Mouse (Mus musculus): ENCODE measurements at regions not wholly inside any gene's neighbourhood (a gene's known extent, or its start where the extent isn't known, plus 50 kb on each side); places are given as distances from the start of the nearest gene placed in this dataset.

DNA sequence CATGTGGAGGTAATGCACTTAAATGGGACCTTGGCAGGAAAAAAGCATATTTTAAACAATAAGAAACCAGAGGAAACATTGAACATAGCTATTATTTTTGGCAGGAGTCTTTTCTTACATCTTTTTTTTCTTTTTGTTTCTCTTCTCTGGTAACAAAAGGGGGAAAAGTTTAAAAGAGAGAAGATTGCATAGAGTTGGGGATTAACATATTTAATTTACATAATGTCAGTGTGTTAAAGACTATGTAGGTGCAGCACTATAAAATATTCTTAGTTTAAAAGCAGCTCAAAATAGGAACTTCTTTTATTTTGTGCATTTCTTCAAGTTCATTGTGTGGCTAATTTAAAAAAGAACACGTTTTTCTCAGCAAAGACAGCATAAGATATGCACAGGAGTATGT lies 1087.5 kb downstream of the Cdh11 start:
- no peak for DNase-seq

- no peak for DNase-seq
Observed at GRCm38 (mm10) chr8:101690901-101691300, 1094.5 kb downstream of the Cdh11 start.

DNA sequence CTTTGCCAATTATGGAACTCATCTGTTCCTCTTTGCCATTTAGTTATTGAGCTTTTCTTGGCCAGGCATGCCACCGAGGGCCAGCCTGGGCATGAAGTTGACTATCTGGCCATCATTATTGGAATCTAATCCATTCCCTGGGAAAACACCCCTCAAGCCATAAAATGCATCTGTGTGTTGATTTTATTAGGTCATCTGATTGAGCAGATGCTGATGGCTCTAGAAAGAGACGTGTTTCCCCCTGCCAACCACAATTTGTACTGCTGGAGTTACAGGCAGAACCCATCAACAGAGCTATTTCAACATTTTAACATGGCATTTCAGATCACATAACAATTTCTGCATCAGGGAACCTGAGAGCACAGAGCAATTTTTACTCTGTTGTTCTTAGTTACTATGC lies 1116.5 kb downstream of the Cdh11 start:
- DNase-seq = no peak

- no peak for DNase-seq
Observed at GRCm38 (mm10) chr8:101662874-101663273, 1122.6 kb downstream of the Cdh11 start.

DNA sequence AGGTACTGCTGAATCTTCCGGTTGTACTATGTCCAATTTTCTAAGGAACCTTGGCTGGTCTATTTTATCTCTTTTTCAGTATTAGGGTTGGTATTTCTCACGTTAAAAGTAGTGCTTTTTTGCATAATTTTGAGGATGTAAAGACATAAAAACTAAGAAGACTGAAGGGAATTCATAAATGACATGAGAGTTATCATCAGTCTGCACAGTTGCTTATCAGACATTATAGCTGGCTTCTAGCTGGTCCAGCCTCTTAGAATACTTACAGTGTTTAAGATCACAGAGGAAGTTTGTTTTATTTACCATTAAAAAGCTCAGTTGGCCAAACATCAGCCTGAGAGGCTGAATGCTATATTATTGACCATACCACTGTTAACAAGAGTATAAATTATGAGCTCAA lies 1130.2 kb downstream of the Cdh11 start:
- no peak for DNase-seq

- DNase-seq = peak; percentile 1
Observed at GRCm38 (mm10) chr8:101628816-101629215, 1156.6 kb downstream of the Cdh11 start.

DNA sequence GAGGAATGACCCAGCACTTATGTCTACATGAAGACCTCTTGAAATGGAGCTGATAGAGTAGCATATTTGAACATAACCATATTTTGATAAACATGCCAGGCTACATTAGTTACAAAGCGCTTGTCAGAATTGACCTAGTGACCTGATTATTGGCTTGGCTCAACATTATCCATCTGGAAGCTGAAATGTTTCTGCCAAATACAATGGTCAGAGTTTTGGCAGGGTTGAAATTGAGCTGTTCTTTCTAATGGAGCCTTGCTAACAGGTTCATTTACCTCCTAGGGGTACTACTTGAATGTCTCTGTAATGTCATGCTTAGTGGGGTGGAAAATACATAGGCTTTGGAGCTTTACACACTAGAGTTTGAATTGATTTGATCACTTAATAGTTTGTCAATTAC lies 1163.5 kb downstream of the Cdh11 start:
- no peak for DNase-seq

- DNase-seq = no peak
Observed at GRCm38 (mm10) chr8:101591115-101591514, 1194.3 kb downstream of the Cdh11 start.

DNA sequence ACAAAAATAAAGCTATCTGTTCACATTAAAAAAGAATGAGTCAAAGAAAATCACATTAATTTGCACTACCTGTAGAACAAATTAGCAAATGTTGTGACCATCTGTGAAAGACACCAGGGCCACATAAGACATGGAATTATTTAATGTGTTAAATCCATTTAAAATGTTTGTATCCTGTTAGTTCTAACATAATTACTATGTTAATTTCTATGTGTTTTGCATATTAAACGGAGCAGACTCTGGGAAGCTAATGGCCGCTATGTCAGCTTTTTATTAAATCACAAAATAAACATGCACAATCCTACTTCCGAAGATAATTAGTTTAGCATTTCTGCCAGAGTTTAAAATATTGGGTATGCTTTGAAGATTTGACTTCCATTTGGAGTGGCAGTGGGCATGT lies 1194.8 kb downstream of the Cdh11 start:
- no peak for DNase-seq

GRCm38 (mm10) chr8:101564447-101564846 lies 1221.0 kb downstream of the Cdh11 start:
- DNase-seq = no peak

DNA sequence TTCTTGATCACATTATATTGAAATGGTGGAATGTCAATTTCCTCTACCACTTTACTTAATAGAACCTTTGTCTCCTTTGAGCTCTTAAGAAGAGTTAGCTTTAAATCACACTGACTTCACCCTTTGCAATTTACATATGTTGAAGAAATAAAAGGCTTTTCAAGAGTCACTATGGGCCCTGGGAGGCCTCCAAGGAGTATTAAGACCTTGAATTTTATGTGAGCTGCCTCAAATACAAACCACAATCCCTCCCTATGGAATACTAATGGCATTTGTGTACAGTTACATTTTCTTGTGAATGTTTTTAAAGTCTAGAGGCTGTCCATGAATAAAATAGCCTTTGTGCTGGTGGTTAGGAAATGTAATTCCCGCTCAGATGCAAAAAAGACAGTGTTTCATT lies 1262.7 kb downstream of the Cdh11 start:
- no peak for DNase-seq

GRCm38 (mm10) chr8:101478554-101479314 lies 1306.7 kb downstream of the Cdh11 start:
- no peak for DNase-seq

- no peak for DNase-seq
Observed at GRCm38 (mm10) chr8:101466363-101466762, 1319.1 kb downstream of the Cdh11 start.

- DNase-seq = peak; percentile 18
Observed at GRCm38 (mm10) chr8:101462515-101462914, 1322.9 kb downstream of the Cdh11 start.

- no peak for DNase-seq
Observed at GRCm38 (mm10) chr8:101444730-101445129, 1340.7 kb downstream of the Cdh11 start.

DNA sequence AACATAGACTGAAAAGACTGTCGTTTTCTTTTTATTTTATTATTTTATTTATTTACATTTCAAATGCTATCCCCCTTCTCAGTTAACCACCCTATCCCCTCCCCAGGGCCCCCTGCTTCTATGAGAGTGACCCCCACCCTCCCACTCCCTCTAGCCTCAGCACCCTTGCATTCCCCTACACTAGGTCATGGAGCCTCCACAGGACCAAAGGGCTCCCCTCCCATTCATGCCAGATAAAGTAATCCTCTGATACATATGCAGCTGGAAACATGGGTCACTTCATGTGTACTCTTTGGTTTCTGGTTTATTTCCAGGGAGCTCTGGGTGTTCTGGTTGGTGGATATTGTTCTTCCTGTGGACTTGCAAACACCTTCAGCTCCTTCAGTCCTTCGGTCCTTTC lies 1342.9 kb downstream of the Cdh11 start:
- no peak for DNase-seq

DNA sequence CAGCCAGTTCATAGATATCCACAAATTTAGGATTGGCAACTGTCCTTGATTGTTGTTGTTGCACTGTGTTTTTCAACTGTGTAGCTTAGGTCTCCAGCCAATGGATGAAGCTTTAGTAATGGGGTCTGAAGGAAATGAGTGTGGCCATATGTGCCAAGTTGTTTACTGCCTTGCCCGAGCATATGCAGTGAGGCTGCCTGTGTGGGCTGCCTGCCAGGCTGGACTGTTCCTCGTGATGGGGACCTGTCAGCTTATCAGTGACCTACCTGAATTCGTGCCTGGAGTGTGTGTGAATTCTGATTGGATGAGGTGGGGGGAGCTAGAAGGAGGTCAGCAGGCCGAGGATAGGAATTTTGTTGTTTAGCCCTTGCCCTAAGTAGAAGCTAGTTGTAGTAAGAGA lies 1349.8 kb downstream of the Cdh11 start:
- no peak for DNase-seq

Data from right cerebral cortex, adult 18-20 months (tissue).